Mouse (Mus musculus): ENCODE results near the gene Srcin1. TPM values are rescaled to one million over a fixed set of nuclear protein-coding genes. Genes with fewer than 3 reads are reported as not detected.
A peak's percentile ranks its signal among the peaks of the same experiment; 100 is the strongest.

The Srcin1 gene
- polyA plus RNA-seq, 1 experiment from 2014 or later = 0.49 TPM

DNA sequence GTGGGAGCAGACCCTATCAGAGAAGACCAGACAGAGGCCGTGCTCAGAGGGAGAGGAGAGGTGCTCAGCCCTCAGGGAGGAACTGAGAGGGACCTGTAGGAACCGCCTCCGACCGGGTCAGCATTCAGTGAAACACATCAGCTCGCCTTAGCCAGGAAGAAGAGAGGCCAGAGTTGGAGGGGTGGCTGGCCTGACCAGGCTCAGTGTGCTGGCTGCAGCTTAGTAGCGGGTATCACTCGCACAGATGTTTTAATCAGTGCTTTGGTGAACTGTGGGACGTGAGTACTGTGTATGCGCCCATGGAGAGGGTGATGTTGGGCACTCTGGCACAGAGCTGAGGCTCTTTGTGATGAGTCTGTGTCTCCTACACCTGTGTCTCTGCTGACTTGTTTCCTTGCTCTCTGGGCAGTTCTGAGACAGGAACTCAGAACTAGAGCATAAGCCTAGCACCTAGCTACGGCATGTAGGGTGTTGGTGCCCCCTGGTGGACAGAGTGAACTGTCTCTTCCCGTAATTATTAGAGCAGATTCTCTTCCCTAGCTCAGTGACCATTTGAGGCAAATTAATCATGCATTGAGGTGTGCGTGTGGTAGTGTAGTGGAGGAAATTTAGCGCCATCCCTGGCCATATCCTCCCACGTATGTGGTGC, 107.2 kb downstream of the Srcin1 start:
- DNase-seq (ENCODE audit: low spot score) = peak; percentile 86
- peaks cover 28% of the 10 kb centered on the region for H3K36me3 ChIP-seq (ENCODE audit: control insufficient read depth, insufficient read depth, low read length)
- H3K4me3 ChIP-seq (ENCODE audit: low read depth, low read length) = no peak overlapping the region
- no peak overlapping the region for H3K9ac ChIP-seq (ENCODE audit: low read length)
- TF ChIP-seq EP300 (optimal IDR thresholded peaks at IDR 0.05) (no peak), CTCF (IDR thresholded peaks at IDR 0.05; ENCODE audit: low read depth) (peak; percentile 99)
- H3K4me1 ChIP-seq (replicated peaks; ENCODE audit: control insufficient read depth, insufficient read depth) = no peaks in the 10 kb centered on the region
- no peak overlapping the region for H3K4me2 ChIP-seq (replicated peaks; ENCODE audit: low read depth)
- no peaks in the 10 kb centered on the region for H3K27me3 ChIP-seq (ENCODE audit: control insufficient read depth, insufficient read depth, low read length)
- H3K9me3 ChIP-seq (ENCODE audit: control insufficient read depth, low read length) = no peaks in the 10 kb centered on the region
- 0 out of 2 replicates have a peak overlapping the region, but pooled peaks have one; percentile 4 for H3K27ac ChIP-seq (replicated peaks)
- peak; percentile 65 for ATAC-seq (ENCODE audit: low FRiP score, low TSS enrichment)
- 45% methylated on average over 14 of the region's 14 CpGs for WGBS

DNA sequence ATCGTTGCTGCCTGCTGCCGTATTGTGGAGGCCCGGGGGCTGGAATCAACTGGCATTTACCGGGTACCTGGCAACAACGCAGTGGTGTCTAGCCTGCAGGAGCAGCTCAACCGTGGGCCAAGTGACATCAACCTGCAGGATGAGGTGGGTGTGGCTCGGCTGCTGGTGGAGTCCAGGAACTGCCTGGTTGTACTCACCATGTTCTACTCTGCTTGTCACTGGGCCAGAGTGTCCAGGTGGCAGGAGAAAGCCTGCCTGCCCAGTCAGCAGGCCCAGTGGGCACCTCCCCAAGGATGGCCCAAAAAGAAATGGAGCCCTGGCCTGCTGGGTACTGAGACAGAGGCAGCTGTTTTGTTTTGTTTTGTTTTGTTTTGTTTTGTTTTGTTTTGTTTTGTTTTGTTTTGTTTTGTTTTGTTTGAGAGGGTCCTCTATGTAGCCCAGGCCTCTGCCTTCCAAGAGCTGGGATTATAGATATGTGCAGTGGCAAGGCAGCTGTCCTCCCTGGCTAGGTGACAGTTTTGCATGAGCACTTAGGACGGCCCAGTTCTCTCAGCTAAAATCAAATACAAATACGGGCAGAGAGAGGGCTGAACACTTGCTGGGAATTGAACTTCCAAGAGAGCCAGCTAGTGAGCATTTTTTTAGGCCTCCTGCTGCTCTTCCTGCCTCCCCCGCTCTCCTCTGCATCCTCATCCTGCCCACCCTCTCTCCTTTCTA, 109.4 kb downstream of the Srcin1 start:
- Histone ChIP-seq H3K27ac (replicated peaks) (no peak overlapping the region), H3K4me3 (ENCODE audit: low read depth, low read length) (no peak overlapping the region), H3K36me3 (ENCODE audit: control insufficient read depth, insufficient read depth, low read length) (peaks cover 33% of the 10 kb centered on the region), H3K4me1 (replicated peaks; ENCODE audit: control insufficient read depth, insufficient read depth) (no peaks in the 10 kb centered on the region), H3K9me3 (ENCODE audit: control insufficient read depth, low read length) (no peaks in the 10 kb centered on the region), H3K4me2 (replicated peaks; ENCODE audit: low read depth) (no peak overlapping the region), H3K27me3 (ENCODE audit: control insufficient read depth, insufficient read depth, low read length) (no peaks in the 10 kb centered on the region), H3K9ac (ENCODE audit: low read length) (no peak overlapping the region)
- ATAC-seq (ENCODE audit: low FRiP score, low TSS enrichment) (no peak), DNase-seq (ENCODE audit: low spot score) (no peak)
- 76% methylated on average over 10 of the region's 10 CpGs for WGBS
- TF ChIP-seq EP300 (optimal IDR thresholded peaks at IDR 0.05) (no peak), CTCF (IDR thresholded peaks at IDR 0.05; ENCODE audit: low read depth) (no peak)

DNA sequence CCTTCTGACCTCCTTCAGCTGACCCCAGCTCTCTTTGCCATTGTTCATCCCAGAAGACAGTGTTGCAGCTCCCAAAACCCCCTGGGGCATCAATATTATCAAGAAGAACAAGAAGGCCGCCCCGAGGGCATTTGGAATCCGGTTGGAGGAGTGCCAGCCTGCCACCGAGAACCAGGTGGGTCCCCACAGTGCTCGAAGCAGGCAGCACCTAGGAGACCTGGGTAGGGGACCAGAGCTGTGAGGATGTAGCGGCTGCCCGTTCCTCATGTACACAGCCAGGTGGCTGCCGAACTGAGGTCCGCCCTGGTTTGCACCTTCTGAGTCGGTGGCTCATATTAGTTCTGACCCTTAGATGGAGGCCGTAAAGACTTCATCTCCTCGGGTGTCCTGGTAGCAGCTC, 110.0 kb downstream of the Srcin1 start:
- no peak overlapping the region for H3K9ac ChIP-seq (ENCODE audit: low read length)
- TF ChIP-seq EP300 (optimal IDR thresholded peaks at IDR 0.05) = no peak
- TF ChIP-seq CTCF (IDR thresholded peaks at IDR 0.05; ENCODE audit: low read depth) = no peak
- no peaks in the 10 kb centered on the region for H3K27me3 ChIP-seq (ENCODE audit: control insufficient read depth, insufficient read depth, low read length)
- H3K36me3 ChIP-seq (ENCODE audit: control insufficient read depth, insufficient read depth, low read length) = peaks cover 33% of the 10 kb centered on the region
- H3K9me3 ChIP-seq (ENCODE audit: control insufficient read depth, low read length) = no peaks in the 10 kb centered on the region
- WGBS = 89% methylated on average over 12 of the region's 12 CpGs
- H3K4me2 ChIP-seq (replicated peaks; ENCODE audit: low read depth) = no peak overlapping the region
- no peaks in the 10 kb centered on the region for H3K4me1 ChIP-seq (replicated peaks; ENCODE audit: control insufficient read depth, insufficient read depth)
- ATAC-seq (ENCODE audit: low FRiP score, low TSS enrichment) (no peak), DNase-seq (ENCODE audit: low spot score) (no peak)
- no peak overlapping the region for H3K4me3 ChIP-seq (ENCODE audit: low read depth, low read length)
- no peak overlapping the region for H3K27ac ChIP-seq (replicated peaks)

DNA sequence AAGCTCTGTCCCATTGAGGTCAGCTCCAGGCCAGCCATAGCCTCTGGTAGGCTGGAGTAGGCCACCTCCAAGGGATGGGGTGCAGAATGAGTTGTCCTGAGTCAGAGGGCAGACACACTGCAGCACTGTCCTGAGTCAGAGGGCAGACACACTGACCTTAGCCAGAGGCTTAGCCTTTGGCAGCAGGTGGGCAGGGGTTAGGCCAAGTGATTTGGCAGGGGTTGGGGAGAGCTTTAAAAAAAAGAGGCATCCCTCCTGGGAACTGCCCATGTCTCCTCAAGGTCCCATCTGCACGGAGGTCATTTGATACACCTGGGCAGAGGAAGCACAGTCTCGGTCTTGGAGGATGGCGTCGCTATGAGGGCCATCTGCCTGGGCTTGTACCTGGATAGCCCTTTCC, 112.0 kb downstream of the Srcin1 start:
- TF ChIP-seq CTCF (IDR thresholded peaks at IDR 0.05; ENCODE audit: low read depth) = no peak
- TF ChIP-seq EP300 (optimal IDR thresholded peaks at IDR 0.05) = no peak
- H3K27ac ChIP-seq (replicated peaks) = no peak overlapping the region
- H3K4me3 ChIP-seq (ENCODE audit: low read depth, low read length) = no peak overlapping the region
- no peaks in the 10 kb centered on the region for H3K27me3 ChIP-seq (ENCODE audit: control insufficient read depth, insufficient read depth, low read length)
- H3K9me3 ChIP-seq (ENCODE audit: control insufficient read depth, low read length) = no peaks in the 10 kb centered on the region
- ATAC-seq (ENCODE audit: low FRiP score, low TSS enrichment) (no peak), DNase-seq (ENCODE audit: low spot score) (no peak)
- WGBS = 93% methylated on average over 4 of the region's 4 CpGs
- no peaks in the 10 kb centered on the region for H3K4me1 ChIP-seq (replicated peaks; ENCODE audit: control insufficient read depth, insufficient read depth)
- no peak overlapping the region for H3K4me2 ChIP-seq (replicated peaks; ENCODE audit: low read depth)
- H3K9ac ChIP-seq (ENCODE audit: low read length) = no peak overlapping the region
- peaks cover 23% of the 10 kb centered on the region for H3K36me3 ChIP-seq (ENCODE audit: control insufficient read depth, insufficient read depth, low read length)

DNA sequence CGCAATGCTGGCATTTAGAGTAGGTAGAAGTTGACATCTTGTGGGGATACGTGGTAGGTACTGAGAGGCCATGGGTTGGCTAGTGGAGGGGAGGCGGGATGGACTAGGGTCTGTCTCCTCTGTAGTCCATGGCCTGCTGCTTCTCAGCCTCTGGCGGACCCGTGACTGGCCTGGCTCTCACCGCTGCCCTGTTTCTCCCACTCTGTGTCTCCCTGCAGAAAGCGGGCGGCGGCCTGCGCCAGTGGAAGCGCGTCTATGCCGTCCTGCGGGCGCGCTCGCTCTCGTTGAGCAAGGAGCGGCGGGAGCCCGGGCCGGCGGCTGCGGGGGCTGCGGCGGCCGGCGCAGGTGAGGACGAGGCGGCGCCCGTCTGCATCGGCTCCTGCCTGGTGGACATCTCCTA, 112.8 kb downstream of the Srcin1 start:
- Histone ChIP-seq H3K4me3 (ENCODE audit: low read depth, low read length) (no peak overlapping the region), H3K27me3 (ENCODE audit: control insufficient read depth, insufficient read depth, low read length) (no peaks in the 10 kb centered on the region), H3K9me3 (ENCODE audit: control insufficient read depth, low read length) (no peaks in the 10 kb centered on the region), H3K27ac (replicated peaks) (no peak overlapping the region), H3K9ac (ENCODE audit: low read length) (no peak overlapping the region), H3K36me3 (ENCODE audit: control insufficient read depth, insufficient read depth, low read length) (peaks cover 26% of the 10 kb centered on the region), H3K4me1 (replicated peaks; ENCODE audit: control insufficient read depth, insufficient read depth) (no peaks in the 10 kb centered on the region), H3K4me2 (replicated peaks; ENCODE audit: low read depth) (no peak overlapping the region)
- 71% methylated on average over 33 of the region's 33 CpGs for WGBS
- no peak for ATAC-seq (ENCODE audit: low FRiP score, low TSS enrichment)
- TF ChIP-seq EP300 (optimal IDR thresholded peaks at IDR 0.05) (no peak), CTCF (IDR thresholded peaks at IDR 0.05; ENCODE audit: low read depth) (no peak)
- DNase-seq (ENCODE audit: low spot score) = no peak

DNA sequence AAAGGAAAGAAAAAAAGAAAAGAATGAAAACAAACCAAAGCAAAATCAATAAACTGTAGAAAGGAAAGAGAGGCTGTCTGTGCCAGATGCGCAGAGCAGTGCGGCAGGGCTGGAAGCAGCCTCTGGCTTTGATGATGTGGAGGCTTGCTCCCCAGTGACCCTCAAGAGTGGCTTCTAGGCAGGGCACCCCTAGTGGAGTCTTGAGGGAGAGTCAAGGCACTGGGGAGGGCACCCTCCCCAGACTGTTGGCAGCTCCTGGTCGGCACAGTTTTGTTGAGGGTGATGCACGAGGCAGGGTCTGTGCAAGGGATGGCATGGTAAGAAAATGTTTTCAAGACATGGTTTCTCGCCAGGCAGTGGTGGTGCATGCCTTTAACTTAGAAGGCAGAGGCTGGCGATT, 113.4 kb downstream of the Srcin1 start:
- DNase-seq (ENCODE audit: low spot score) (no peak), ATAC-seq (ENCODE audit: low FRiP score, low TSS enrichment) (no peak)
- H3K4me1 ChIP-seq (replicated peaks; ENCODE audit: control insufficient read depth, insufficient read depth) = no peaks in the 10 kb centered on the region
- H3K27me3 ChIP-seq (ENCODE audit: control insufficient read depth, insufficient read depth, low read length) = no peaks in the 10 kb centered on the region
- H3K9me3 ChIP-seq (ENCODE audit: control insufficient read depth, low read length) = no peaks in the 10 kb centered on the region
- peaks cover 25% of the 10 kb centered on the region for H3K36me3 ChIP-seq (ENCODE audit: control insufficient read depth, insufficient read depth, low read length)
- WGBS = 83% methylated on average over 6 of the region's 6 CpGs
- no peak overlapping the region for H3K4me2 ChIP-seq (replicated peaks; ENCODE audit: low read depth)
- no peak overlapping the region for H3K4me3 ChIP-seq (ENCODE audit: low read depth, low read length)
- no peak for TF ChIP-seq EP300 (optimal IDR thresholded peaks at IDR 0.05)
- TF ChIP-seq CTCF (IDR thresholded peaks at IDR 0.05; ENCODE audit: low read depth) = peak; percentile 31; the same call in 1 of the 2 replicates
- H3K9ac ChIP-seq (ENCODE audit: low read length) = no peak overlapping the region
- H3K27ac ChIP-seq (replicated peaks) = no peak overlapping the region
